Mouse (Mus musculus) midbrain, postnatal 0 days (tissue): Measurements from ENCODE around the gene Arid1b. TPM values are rescaled to one million over a fixed set of nuclear protein-coding genes. Genes with fewer than 3 reads are reported as not detected.
A peak's percentile ranks its signal among the peaks of the same experiment; 100 is the strongest.
"Not testable (repeated sequence)": the region's sequence is repeated elsewhere in the genome, so short reads cannot be mapped to it uniquely, and the experiment has no call there.

ENCODE experiments used
- ATAC-seq: fragments of 200-750 bp; cut with Nextera tagmentation; 2 replicates; pipeline ENCODE4 v1.8.0; 2017; ENCODE audit warnings: moderate number of reproducible peaks, mild to moderate bottlenecking, moderate TSS enrichment, moderate library complexity; ENCODE audit not compliant: low FRiP score
- DNase-seq: peaks from one replicate; pipeline ENCODE4 v3.0.0-alpha.2; 2015; ENCODE audit warnings: low spot score
- H3K27ac ChIP-seq: fragments of 300-500 bp; sonication (generic); 2 replicates; pipeline ENCODE4 v1.5.1; 2014; ENCODE audit warnings: low read depth, mild to moderate bottlenecking, low read length, mixed read lengths
- H3K27me3 ChIP-seq: fragments of 300-500 bp; sonication (generic); 2 replicates; pipeline ENCODE4 v1.6.1; 2014; ENCODE audit warnings: low read length, control low read depth, mixed read lengths; ENCODE audit not compliant: insufficient read depth
- H3K36me3 ChIP-seq: fragments of 300-500 bp; sonication (generic); 2 replicates; pipeline ENCODE4 v1.6.1; 2014; ENCODE audit warnings: low read length, control low read depth, mixed read lengths; ENCODE audit not compliant: insufficient read depth
- H3K4me1 ChIP-seq: fragments of 300-500 bp; sonication (generic); 2 replicates; pipeline ENCODE4 v1.6.1; 2014; ENCODE audit warnings: mild to moderate bottlenecking, control low read depth, antibody characterized with exemption, low read length, mixed read lengths; ENCODE audit not compliant: insufficient read depth
- H3K4me2 ChIP-seq: fragments of 300-500 bp; sonication (generic); 2 replicates; pipeline ENCODE4 v1.6.1; 2014; ENCODE audit warnings: low read depth, mild to moderate bottlenecking, low read length, mixed read lengths; ENCODE audit not compliant: poor library complexity, severe bottlenecking
- H3K4me3 ChIP-seq: fragments of 300-500 bp; sonication (generic); 2 replicates; pipeline ENCODE4 v1.5.1; 2014; ENCODE audit warnings: low read depth, mild to moderate bottlenecking, low read length, moderate library complexity
- H3K9ac ChIP-seq: fragments of 300-500 bp; sonication (generic); replicated peaks from 2 replicates; pipeline ENCODE4 v1.6.1; 2014; ENCODE audit warnings: mild to moderate bottlenecking, low read length, moderate library complexity, mixed read lengths; ENCODE audit not compliant: poor library complexity, severe bottlenecking
- H3K9me3 ChIP-seq: fragments of 300-500 bp; sonication (generic); 2 replicates; pipeline ENCODE4 v1.6.1; 2016; ENCODE audit warnings: low read length, control low read depth
- CTCF ChIP-seq: IDR thresholded peaks from 2 replicates; pipeline ENCODE4 v1.5.1; 2016; ENCODE audit warnings: antibody characterized with exemption, mild to moderate bottlenecking
- WGBS: fragments of 180-500 bp; shearing (Covaris S2); extraction: QIAGEN DNeasy Blood & Tissue Kit; methylation state at CpG from one replicate; pipeline ENCODE4 v1.1.7; 2014; 5-methylcytosine and 5-hydroxymethylcytosine counted together
- polyA plus RNA-seq: library from polyadenylated mRNA; unstranded; fragments of >200 nt; fragmentation: Nextera tagmentation; extraction: Ambion mirVana; gene quantifications from 2 replicates; pipeline ENCODE4 v1.2.1, GENCODE M21; 2015
- total RNA-seq: library from RNA; depleted of rRNA; stranded (reverse); fragments of >200 nt; gene quantifications from 2 replicates; pipeline ENCODE4 v1.2.3, GENCODE M21; 2014

The Arid1b gene
- total and polyA plus RNA-seq, 2 experiments from 2014 or later = 11.9 to 73.3 TPM

DNA sequence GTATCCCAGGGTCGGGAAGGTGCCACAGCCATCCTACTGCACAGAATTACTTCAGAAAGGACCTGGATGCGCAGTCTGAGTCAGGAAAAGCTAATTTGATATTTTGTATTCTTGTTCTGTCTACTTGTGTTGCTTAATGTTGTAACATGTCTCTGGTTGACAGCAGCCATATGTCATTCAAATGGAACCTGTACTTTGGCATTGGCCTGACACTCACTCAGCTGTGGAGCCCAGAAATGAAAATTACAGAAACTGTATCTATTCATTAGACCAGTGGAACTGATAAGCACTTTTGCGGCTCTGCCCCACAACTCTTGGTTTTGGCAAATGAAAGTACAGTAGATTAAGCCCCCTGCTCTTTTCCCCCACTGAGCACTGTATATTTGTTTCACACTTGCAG is 89.4 kb downstream of the Arid1b start:
- ATAC-seq (no peak), DNase-seq (no peak)
- H3K27me3 ChIP-seq = no peaks in the 10 kb centered on the region
- H3K36me3 ChIP-seq = no peaks in the 10 kb centered on the region
- no peak overlapping the region for H3K4me3 ChIP-seq
- TF ChIP-seq CTCF = no peak
- H3K4me1 ChIP-seq = peaks cover 13% of the 10 kb centered on the region; the same call in 1 of the 2 replicates
- H3K9me3 ChIP-seq = no peaks in the 10 kb centered on the region
- WGBS = 65% methylated on average over 3 of the region's 3 CpGs
- no peak overlapping the region for H3K27ac ChIP-seq
- no peak overlapping the region for H3K4me2 ChIP-seq
- H3K9ac ChIP-seq = no peak overlapping the region

DNA sequence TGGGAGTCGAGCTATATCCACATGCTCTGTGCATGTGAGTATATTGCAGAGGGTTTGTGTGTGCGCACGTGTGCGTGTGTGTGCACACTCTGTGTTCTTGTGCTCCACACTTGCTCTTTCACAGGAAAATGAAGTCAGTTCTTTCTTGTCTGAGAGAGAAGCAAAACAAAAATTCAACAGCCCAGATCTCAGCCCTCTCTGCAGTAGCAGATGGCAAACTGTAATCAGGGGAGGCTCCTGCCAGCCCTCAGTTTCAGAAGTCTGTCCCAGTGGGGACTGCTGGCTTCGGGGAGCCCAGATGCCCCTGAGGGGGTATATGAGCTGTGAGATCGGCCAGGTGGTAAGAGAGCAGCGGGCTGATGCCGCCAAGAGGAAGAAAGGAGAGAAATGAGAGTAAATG is 90.0 kb downstream of the Arid1b start:
- no peak for TF ChIP-seq CTCF
- Histone ChIP-seq H3K4me1 (peaks cover 10% of the 10 kb centered on the region; the same call in 1 of the 2 replicates), H3K4me2 (no peak overlapping the region), H3K4me3 (no peak overlapping the region), H3K36me3 (no peaks in the 10 kb centered on the region), H3K27me3 (no peaks in the 10 kb centered on the region), H3K9me3 (no peaks in the 10 kb centered on the region), H3K9ac (no peak overlapping the region), H3K27ac (no peak overlapping the region)
- DNase-seq = peak; percentile 51
- WGBS = 47% methylated on average over 8 of the region's 8 CpGs
- ATAC-seq = no peak

DNA sequence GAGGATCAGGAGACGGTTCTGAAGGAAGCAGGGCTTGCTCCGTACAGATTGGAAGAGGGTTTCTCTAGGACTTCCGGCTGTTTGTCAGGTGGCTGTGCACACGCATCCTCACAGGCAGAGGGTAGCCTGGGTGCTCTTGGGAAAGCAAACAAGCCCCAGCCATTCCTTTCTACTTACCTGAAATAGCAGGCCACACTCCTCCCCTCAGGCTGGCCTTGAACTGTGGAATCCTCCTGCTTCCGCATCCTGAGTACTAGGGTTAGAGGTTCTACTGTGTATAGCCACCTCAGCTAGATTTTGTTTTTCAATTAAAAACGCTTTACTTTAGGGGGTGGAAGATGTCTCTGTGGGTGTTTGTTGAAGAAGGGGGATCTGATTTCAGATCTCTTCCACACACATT is 90.9 kb downstream of the Arid1b start:
- 81% methylated on average over 6 of the region's 6 CpGs for WGBS
- H3K9me3 ChIP-seq = no peaks in the 10 kb centered on the region

DNA sequence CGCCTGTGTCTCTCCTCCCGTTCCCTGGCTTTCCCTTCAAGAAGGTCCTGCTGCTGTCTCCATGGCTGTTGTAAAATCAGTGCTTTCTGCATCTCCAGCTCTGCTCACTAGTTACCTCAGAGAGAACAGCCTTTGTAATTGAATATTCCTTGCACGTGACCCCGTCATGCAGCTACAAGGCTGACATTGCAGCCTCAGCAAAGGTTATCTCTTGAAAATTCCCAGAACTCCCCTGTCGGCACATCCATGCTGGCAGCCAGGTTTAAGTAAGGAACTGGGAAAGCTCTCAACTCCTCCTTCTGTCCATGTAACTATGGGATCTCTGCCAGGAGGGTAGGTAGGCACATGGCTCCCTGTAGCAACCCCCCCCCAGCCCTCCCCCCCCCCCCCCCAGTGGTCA is 91.8 kb downstream of the Arid1b start:
- Histone ChIP-seq H3K36me3 (no peaks in the 10 kb centered on the region), H3K9ac (no peak overlapping the region), H3K27me3 (no peaks in the 10 kb centered on the region), H3K9me3 (no peaks in the 10 kb centered on the region), H3K4me2 (no peak overlapping the region), H3K27ac (peak overlapping the region; percentile 51), H3K4me1 (peaks cover 10% of the 10 kb centered on the region; the same call in 1 of the 2 replicates), H3K4me3 (no peak overlapping the region)
- DNase-seq (peak; percentile 50), ATAC-seq (no peak)
- no peak for TF ChIP-seq CTCF
- 48% methylated on average over 5 of the region's 5 CpGs for WGBS

More for the DNA sequence above, 90.9 kb downstream of the Arid1b start:
- H3K27ac ChIP-seq = no peak overlapping the region
- TF ChIP-seq CTCF = no peak
- H3K27me3 ChIP-seq = no peaks in the 10 kb centered on the region
- no peak overlapping the region for H3K9ac ChIP-seq
- H3K4me3 ChIP-seq = no peak overlapping the region
- H3K4me2 ChIP-seq = no peak overlapping the region
- no peaks in the 10 kb centered on the region for H3K36me3 ChIP-seq
- ATAC-seq = no peak
- DNase-seq = no peak
- H3K4me1 ChIP-seq = peaks cover 10% of the 10 kb centered on the region; the same call in 1 of the 2 replicates

DNA sequence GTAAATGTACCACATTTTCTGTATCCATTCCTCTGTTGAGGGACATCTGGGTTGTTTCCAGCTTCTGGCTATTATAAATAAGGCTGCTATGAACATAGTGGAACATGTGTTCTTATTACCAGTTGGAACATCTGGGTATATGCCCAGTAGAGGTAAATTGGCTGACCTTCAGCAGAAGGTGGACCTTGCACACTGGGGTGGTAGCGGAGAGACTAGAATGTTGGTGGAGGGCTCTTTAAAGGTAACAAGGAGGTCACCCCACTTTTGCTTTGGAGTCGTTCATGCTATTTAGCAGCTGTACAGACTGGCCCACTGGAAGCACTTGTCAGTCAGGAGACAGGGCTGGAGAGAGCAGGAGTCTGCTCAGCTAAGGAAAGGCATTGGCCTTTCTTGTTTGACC is 94.1 kb downstream of the Arid1b start:
- DNase-seq, H3K36me3 ChIP-seq, H3K9ac ChIP-seq, H3K4me1 ChIP-seq, ATAC-seq, H3K4me2 ChIP-seq, H3K27ac ChIP-seq, H3K4me3 ChIP-seq, H3K9me3 ChIP-seq, H3K27me3 ChIP-seq: not testable (repeated sequence)
- WGBS = 93% methylated on average over 2 of the region's 2 CpGs

DNA sequence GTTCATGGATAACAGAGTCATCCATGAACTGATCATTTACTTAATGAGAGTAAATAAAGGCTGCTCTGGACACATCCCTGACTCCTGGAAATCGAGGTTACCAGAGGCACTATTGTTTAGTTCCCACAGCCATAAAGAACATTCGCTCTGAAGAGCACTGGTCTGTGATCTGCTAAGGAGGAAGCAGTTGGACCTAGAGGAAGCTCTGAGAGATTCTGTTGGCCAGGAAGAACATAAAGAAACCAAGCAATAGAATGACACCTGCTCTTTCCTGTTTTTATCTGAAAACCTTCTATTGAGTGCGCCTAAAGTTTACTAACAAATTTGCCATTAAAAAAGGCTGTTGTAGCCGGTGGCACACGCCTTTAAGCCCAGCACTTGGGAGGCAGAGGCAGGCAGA is 94.7 kb downstream of the Arid1b start:
- Histone ChIP-seq H3K9me3 (no peaks in the 10 kb centered on the region), H3K4me2 (no peak overlapping the region), H3K36me3 (no peaks in the 10 kb centered on the region), H3K27ac (no peak overlapping the region), H3K4me1 (peaks cover 8% of the 10 kb centered on the region; the same call in 1 of the 2 replicates), H3K9ac (no peak overlapping the region), H3K4me3 (no peak overlapping the region), H3K27me3 (no peaks in the 10 kb centered on the region)
- WGBS = 77% methylated on average over 5 of the region's 5 CpGs
- TF ChIP-seq CTCF = no peak
- no peak for DNase-seq
- ATAC-seq = no peak
